Mouse (Mus musculus) brain, embryonic 14.5 days (tissue): Measurements from ENCODE around the gene Kif3a.

Experiments
- CTCF ChIP-seq: fragments of 200-500 bp; IDR thresholded peaks from 2 replicates; pipeline ENCODE4 v1.5.1; 2012; ENCODE audit warnings: inconsistent platforms, mild to moderate bottlenecking, moderate library complexity, borderline replicate concordance; ENCODE audit not compliant: insufficient read depth, insufficient read length; ENCODE audit errors: extremely low read depth
- POLR2A ChIP-seq: fragments of 200-500 bp; IDR thresholded peaks from 2 replicates; pipeline ENCODE4 v1.6.1; 2012; ENCODE audit warnings: mild to moderate bottlenecking, inconsistent platforms, borderline replicate concordance; ENCODE audit not compliant: poor library complexity, insufficient read depth, insufficient read length, severe bottlenecking; ENCODE audit errors: extremely low read depth

DNA sequence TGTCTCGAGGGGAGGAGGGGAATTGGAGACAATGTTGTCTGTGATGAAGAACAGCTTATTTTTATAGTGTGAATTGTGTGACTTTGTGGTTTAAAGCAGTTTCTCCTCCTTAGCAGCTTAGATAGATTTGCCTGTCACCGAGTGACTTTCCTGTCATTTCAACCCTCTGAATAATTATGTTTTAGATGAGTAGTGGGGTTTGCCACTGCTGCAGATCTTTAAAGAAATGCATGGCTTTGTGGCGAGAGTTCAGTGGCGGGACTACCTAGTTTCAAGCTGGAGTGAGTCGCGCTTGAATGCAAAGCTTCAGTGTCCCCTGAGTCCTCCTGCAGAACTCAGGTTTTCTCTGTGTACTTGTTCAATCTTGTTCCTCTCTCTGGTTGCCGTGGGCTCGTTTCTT lies 21.1 kb downstream of the Kif3a start:
- TF ChIP-seq POLR2A = no peak
- no peak for TF ChIP-seq CTCF
